ENCODE assay signal across 17 mouse cellular contexts in the genomic region with DNA sequence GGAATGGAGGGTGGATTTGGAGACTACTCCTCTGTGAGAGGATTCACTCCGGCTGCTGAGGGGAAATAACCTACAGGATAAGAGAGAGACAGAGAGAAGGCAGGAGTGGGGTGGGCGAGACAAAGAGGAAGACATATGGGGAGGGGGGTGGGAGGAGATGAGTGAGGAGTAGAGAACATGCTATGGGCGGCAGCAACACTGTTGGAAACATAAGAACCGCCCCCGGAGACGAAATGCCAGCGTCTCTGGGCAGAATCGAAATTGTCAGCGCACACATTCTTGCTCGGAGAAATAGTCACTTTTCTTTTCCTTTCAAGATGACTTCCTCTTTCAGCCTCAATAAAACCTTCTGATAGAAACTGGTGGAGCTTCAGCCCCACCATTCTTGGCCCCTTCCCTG.
DNase-seq lines count a peak whose midpoint lies in the region; ATAC-seq lines count a peak whose summit lies in the region.
"Had no signal": no experiment of that assay in that cellular context is flagged by ENCODE, and none has a peak within 500 bp of the region (broad histone marks: within the 10 kb centered on the region; RNA-seq: fewer than 3 reads in every experiment).

No protein-coding gene starts in this region.

- peak; percentile 50 for ATAC-seq in frontal cortex, adult (ENCODE audit: low TSS enrichment)
- peak; percentile 33; the same call in 1 of the 2 replicates for ATAC-seq in common myeloid progenitor, adult 5-6 weeks (replicated peaks; ENCODE audit: low read depth, poor library complexity, severe bottlenecking)
- no peak for ATAC-seq in midbrain, embryonic 16.5 days

- intact Hi-C loops in heart, postnatal 36 days (cut with DNase I) = no loop called here
- intact Hi-C loops in gastrocnemius, postnatal 36 days (cut with DNase I) = no loop called here

- H3K27me3 ChIP-seq in midbrain, embryonic 16.5 days (ENCODE audit: control insufficient read depth, insufficient read depth, low read depth, low read length) = no peaks in the 10 kb centered on the region
- H3K27me3 ChIP-seq: CH12.LX; liver, embryonic 15.5 days had no signal

- H3K4me3 ChIP-seq in midbrain, embryonic 16.5 days (ENCODE audit: low read depth, low read length) = no peak overlapping the region
- H3K4me3 ChIP-seq: liver, embryonic 15.5 days had no signal

- no peaks in the 10 kb centered on the region for H3K9me3 ChIP-seq in midbrain, embryonic 16.5 days (replicated peaks; ENCODE audit: control insufficient read depth, low read length, poor library complexity, severe bottlenecking)
- H3K9me3 ChIP-seq: liver, embryonic 15.5 days had no signal

- H3K4me1 ChIP-seq in midbrain, embryonic 16.5 days (ENCODE audit: control insufficient read depth, insufficient read depth, low read length) = no peaks in the 10 kb centered on the region
- H3K4me1 ChIP-seq: liver, embryonic 15.5 days had no signal

- no peak overlapping the region for H3K4me2 ChIP-seq in midbrain, embryonic 16.5 days (ENCODE audit: low read length)
- H3K4me2 ChIP-seq: hindbrain, embryonic 14.5 days; liver, embryonic 15.5 days had no signal

- H3K27ac ChIP-seq in midbrain, embryonic 16.5 days (ENCODE audit: low read length) = no peak overlapping the region
- H3K27ac ChIP-seq: hindbrain, embryonic 14.5 days; liver, embryonic 15.5 days had no signal

- no peak for DNase-seq in frontal cortex, postnatal 10 days (ENCODE audit: low spot score in 2 of 2)
- DNase-seq in left cerebral cortex, adult 18-20 months (ENCODE audit: low spot score in 2 of 2) = peak; percentile 75 to 77
- DNase-seq in right cerebral cortex, postnatal 10 days (ENCODE audit: low spot score in 2 of 2) = peak; percentile 71 to 80
- no peak for DNase-seq in heart, postnatal 36 days
- DNase-seq in gastrocnemius, postnatal 36 days = no peak
- DNase-seq: adrenal gland, postnatal 14 days; cerebellum, adult 9-10 months; heart, adult 18-20 months; kidney, adult 18-20 months; kidney, postnatal 14 days; lung, postnatal 14 days had no signal

- no peaks in the 10 kb centered on the region for H3K36me3 ChIP-seq in midbrain, embryonic 16.5 days (ENCODE audit: control insufficient read depth, insufficient read depth, low read length)
- H3K36me3 ChIP-seq: liver, embryonic 15.5 days had no signal

- no peak overlapping the region for H3K9ac ChIP-seq in midbrain, embryonic 16.5 days (ENCODE audit: low read depth, low read length)
- H3K9ac ChIP-seq: hindbrain, embryonic 14.5 days; liver, embryonic 15.5 days had no signal

- WGBS in midbrain, embryonic 16.5 days = 84% methylated on average over 10 of the region's 10 CpGs

Comparison
In these comparisons a context has a peak if more than half of its experiments do, and no peak if none do; other contexts are left out.
1. DNase-seq: peak in left cerebral cortex, adult 18-20 months (2 of 2) and right cerebral cortex, postnatal 10 days (2 of 2); none in frontal cortex, postnatal 10 days (0 of 2), heart, postnatal 36 days (0 of 2) and gastrocnemius, postnatal 36 days (0 of 2).